Comparison of ENCODE assay signal across 38 mouse cellular contexts in genomic region chr5:25245806-25246472, GRCm38 (mm10). TPM values are rescaled to one million over a fixed set of nuclear protein-coding genes. Genes with fewer than 3 reads are reported as not detected.
DNase-seq lines count a peak whose midpoint lies in the region; ATAC-seq and TF ChIP-seq lines count a peak whose summit lies in the region.
"Had no signal": no experiment of that assay in that cellular context is flagged by ENCODE, and none has a peak within 500 bp of the region (broad histone marks: within the 10 kb centered on the region; RNA-seq: fewer than 3 reads in every experiment).

No protein-coding gene starts in this region.

- H3K4me1 ChIP-seq in kidney, adult 2 months (ENCODE audit: control insufficient read depth, insufficient read depth, low read length), result peaks cover 12% of the 10 kb centered on the region; the same call in 1 of the 2 replicates
- peaks cover 3% of the 10 kb centered on the region; the same call in 1 of the 2 replicates for H3K4me1 ChIP-seq in liver, postnatal 0 days (ENCODE audit: insufficient read depth)
- no peaks in the 10 kb centered on the region for H3K4me1 ChIP-seq in liver, embryonic 12.5 days
- H3K4me1 ChIP-seq: embryonic facial prominence, embryonic 10.5 days; embryonic facial prominence, embryonic 15.5 days; forebrain, embryonic 13.5 days; limb, embryonic 12.5 days; liver, embryonic 13.5 days; midbrain, embryonic 13.5 days; stomach, embryonic 15.5 days had no signal

- H3K27me3 ChIP-seq in kidney, adult 2 months (replicated peaks; ENCODE audit: control insufficient read depth, insufficient read depth, low read length), result no peaks in the 10 kb centered on the region
- no peaks in the 10 kb centered on the region for H3K27me3 ChIP-seq in liver, postnatal 0 days (ENCODE audit: insufficient read depth, low read length)
- H3K27me3 ChIP-seq in liver, embryonic 12.5 days (replicated peaks), result no peaks in the 10 kb centered on the region
- H3K27me3 ChIP-seq: embryonic facial prominence, embryonic 15.5 days; forebrain, embryonic 13.5 days; limb, embryonic 12.5 days; liver, embryonic 13.5 days; megakaryocyte, embryonic 14.5 days; midbrain, embryonic 13.5 days; stomach, embryonic 15.5 days had no signal

- peak; percentile 67 for DNase-seq in kidney, adult 2 months
- DNase-seq in kidney, postnatal 4 days, result no peak
- no peak for DNase-seq in liver, postnatal 0 days
- DNase-seq in NIH3T3 (ENCODE audit: low read depth), result peak; percentile 38
- DNase-seq in left cerebral cortex, postnatal 25 days (ENCODE audit: low spot score in 2 of 2), result no peak
- no peak for DNase-seq in embryo, embryonic 10.5 days (ENCODE audit: low spot score)
- DNase-seq: adrenal gland, postnatal 36 days; B cell, adult 2 months; cerebellum, adult 18-20 months; cerebellum, postnatal 10 days; gastrocnemius, postnatal 14 days; heart, adult 18-20 months; liver, embryonic 13.5 days; lung, embryonic 14.5 days; lung, postnatal 4 days had no signal

- 34% methylated on average over 10 of the region's 10 CpGs for WGBS in kidney, adult 2 months
- WGBS in liver, postnatal 0 days (ENCODE audit: insufficient replicate concordance), result 75% methylated on average over 10 of the region's 10 CpGs
- WGBS in liver, embryonic 12.5 days (ENCODE audit: insufficient replicate concordance), result 69% methylated on average over 10 of the region's 10 CpGs

- intact Hi-C loops in left cerebral cortex, postnatal 25 days (cut with DNase I), result no loop called here

- H3K9ac ChIP-seq in liver, postnatal 0 days (replicated peaks), result no peak overlapping the region
- no peak overlapping the region for H3K9ac ChIP-seq in liver, embryonic 12.5 days
- H3K9ac ChIP-seq: embryonic facial prominence, embryonic 15.5 days; forebrain, embryonic 13.5 days; hindbrain, embryonic 14.5 days; limb, embryonic 12.5 days; liver, embryonic 13.5 days; lung, embryonic 14.5 days; midbrain, embryonic 13.5 days; stomach, embryonic 15.5 days had no signal

- no peak overlapping the region for H3K4me3 ChIP-seq in kidney, adult 2 months (ENCODE audit: insufficient read depth, low read depth, low read length)
- no peak overlapping the region for H3K4me3 ChIP-seq in liver, postnatal 0 days (ENCODE audit: low read depth, low read length)
- H3K4me3 ChIP-seq in liver, embryonic 12.5 days, result no peak overlapping the region
- H3K4me3 ChIP-seq: embryonic facial prominence, embryonic 10.5 days; embryonic facial prominence, embryonic 15.5 days; forebrain, embryonic 13.5 days; limb, embryonic 12.5 days; liver, embryonic 13.5 days; megakaryocyte, embryonic 14.5 days; midbrain, embryonic 13.5 days; stomach, embryonic 15.5 days had no signal

- ATAC-seq in liver, postnatal 0 days, result no peak
- ATAC-seq in liver, embryonic 12.5 days, result no peak
- 0 out of 2 replicates have a peak, but pooled peaks have one; percentile 27 for ATAC-seq in granulocyte monocyte progenitor cell, adult 5-6 weeks (replicated peaks; ENCODE audit: poor library complexity, severe bottlenecking)
- ATAC-seq: activated CD4-positive, CD25-positive, alpha-beta regulatory T cell, adult 4 months; forebrain, embryonic 13.5 days; intestine, postnatal 0 days; midbrain, embryonic 13.5 days had no signal

- H3K27ac ChIP-seq in kidney, adult 2 months (ENCODE audit: insufficient read depth, low read depth, low read length), result peak overlapping the region; percentile 97
- H3K27ac ChIP-seq in liver, postnatal 0 days (ENCODE audit: low read depth), result peak overlapping the region; percentile 53
- no peak overlapping the region for H3K27ac ChIP-seq in liver, embryonic 12.5 days
- H3K27ac ChIP-seq: embryonic facial prominence, embryonic 10.5 days; embryonic facial prominence, embryonic 15.5 days; forebrain, embryonic 13.5 days; hindbrain, embryonic 14.5 days; limb, embryonic 12.5 days; liver, embryonic 13.5 days; midbrain, embryonic 13.5 days; stomach, embryonic 15.5 days had no signal

- TF ChIP-seq POLR2A in kidney, adult 2 months (IDR thresholded peaks at IDR 0.05; ENCODE audit: low read depth, low read length), result no peak

- no peak for TF ChIP-seq EP300 in liver, postnatal 0 days (IDR thresholded peaks at IDR 0.05; ENCODE audit: low read depth)

- H3K36me3 ChIP-seq in kidney, adult 2 months (ENCODE audit: control insufficient read depth, insufficient read depth, low read length), result peaks cover 9% of the 10 kb centered on the region
- H3K36me3 ChIP-seq in liver, postnatal 0 days (replicated peaks; ENCODE audit: insufficient read depth, low read length), result peaks cover 2% of the 10 kb centered on the region; the same call in 1 of the 2 replicates
- peaks cover 6% of the 10 kb centered on the region; the same call in 1 of the 2 replicates for H3K36me3 ChIP-seq in liver, embryonic 12.5 days
- H3K36me3 ChIP-seq: liver, embryonic 13.5 days had no signal

- no peaks in the 10 kb centered on the region for H3K9me3 ChIP-seq in liver, postnatal 0 days (ENCODE audit: low read length)
- H3K9me3 ChIP-seq in liver, embryonic 12.5 days (replicated peaks), result no peaks in the 10 kb centered on the region
- H3K9me3 ChIP-seq: embryonic facial prominence, embryonic 10.5 days; embryonic facial prominence, embryonic 15.5 days; forebrain, embryonic 13.5 days; limb, embryonic 12.5 days; liver, embryonic 13.5 days; megakaryocyte, embryonic 14.5 days; midbrain, embryonic 13.5 days; stomach, embryonic 15.5 days had no signal

- H3K4me2 ChIP-seq in liver, postnatal 0 days (ENCODE audit: low read depth, low read length), result no peak overlapping the region
- no peak overlapping the region for H3K4me2 ChIP-seq in liver, embryonic 12.5 days
- H3K4me2 ChIP-seq: embryonic facial prominence, embryonic 15.5 days; forebrain, embryonic 13.5 days; heart, embryonic 11.5 days; hindbrain, embryonic 14.5 days; limb, embryonic 12.5 days; liver, embryonic 13.5 days; lung, embryonic 14.5 days; midbrain, embryonic 13.5 days; stomach, embryonic 15.5 days had no signal

- TF ChIP-seq CTCF in kidney, adult 2 months (conservative IDR thresholded peaks at IDR 0.05; ENCODE audit: insufficient read depth, insufficient read length, low read depth, low read length), result no peak
- no peak for TF ChIP-seq CTCF in liver, postnatal 0 days (IDR thresholded peaks at IDR 0.05; ENCODE audit: low read depth)

RNA-seq across cellular contexts. Expression of gene E130116L18Rik, which starts 23.0 kb away (rescaled TPM):
- not detected in 2 replicates for polyA plus RNA-seq in kidney, adult 2 months (2012; rRNA removed)
- polyA plus RNA-seq in liver, postnatal 0 days (2015; fragmentation: Nextera tagmentation; extraction: Ambion mirVana), result not detected in 2 replicates
- 1.8 TPM in 1 of 2 replicates, not detected in the other for polyA plus RNA-seq in liver, embryonic 12.5 days (2016; fragmentation: Nextera tagmentation; extraction: Ambion mirVana)
- total RNA-seq in granulocyte monocyte progenitor cell, adult 5-6 weeks (2014; fragmentation: Nextera tagmentation), result not detected in 2 replicates
- total RNA-seq in granulocyte monocyte progenitor cell, adult 5-6 weeks (2017), result not detected in 2 replicates
- not detected for total RNA-seq in left cerebral cortex, postnatal 25 days (2021)
- total RNA-seq: adrenal gland, postnatal 36 days; gastrocnemius, postnatal 14 days; heart, adult 18-20 months; hematopoietic stem cell, adult 5-6 weeks; layer of hippocampus, postnatal 10 days; left cerebral cortex, adult 18-20 months; left cerebral cortex, postnatal 14 days; monocyte, adult 5-6 weeks had no signal
- polyA plus RNA-seq: activated CD4-positive, CD25-positive, alpha-beta regulatory T cell, adult 4 months; brain, embryonic 14.5 days; cortical plate, adult 2 months; embryonic facial prominence, embryonic 15.5 days; forebrain, embryonic 13.5 days; heart, embryonic 11.5 days; heart, postnatal 0 days; hindbrain, embryonic 14.5 days; limb, embryonic 12.5 days; liver, embryonic 13.5 days; lung, embryonic 14.5 days; midbrain, embryonic 13.5 days; neural tube, embryonic 14.5 days; small intestine, adult 2 months; stomach, embryonic 15.5 days had no signal

RNA-seq across cellular contexts. Expression of gene Galnt11, which starts 24.2 kb away (rescaled TPM):
- 387 and 392 TPM in 2 replicates for polyA plus RNA-seq in kidney, adult 2 months (2012; rRNA removed)
- polyA plus RNA-seq in liver, postnatal 0 days (2015; fragmentation: Nextera tagmentation; extraction: Ambion mirVana), result 11.8 and 12.3 TPM in 2 replicates
- 9.4 and 9.7 TPM in 2 replicates for polyA plus RNA-seq in liver, embryonic 12.5 days (2016; fragmentation: Nextera tagmentation; extraction: Ambion mirVana)
- total RNA-seq in granulocyte monocyte progenitor cell, adult 5-6 weeks (2014; fragmentation: Nextera tagmentation), result 33.2 and 36.8 TPM in 2 replicates
- 18.2 and 19.3 TPM in 2 replicates for total RNA-seq in granulocyte monocyte progenitor cell, adult 5-6 weeks (2017)
- total RNA-seq in left cerebral cortex, postnatal 25 days (2021), result 10 to 100 TPM; 48.7 to 50.1 TPM

Comparison
In these comparisons a context has a peak if more than half of its experiments do, and no peak if none do; other contexts are left out.
1. DNase-seq: peak in kidney, adult 2 months (single experiment) and NIH3T3 (single experiment); none in kidney, postnatal 4 days (0 of 2), liver, postnatal 0 days (single experiment), left cerebral cortex, postnatal 25 days (0 of 2) and embryo, embryonic 10.5 days (single experiment).
2. RNA of gene Galnt11, which starts 24.2 kb away (polyA plus RNA-seq): 387 to 392 TPM in kidney, adult 2 months; 11.8 to 12.3 TPM in liver, postnatal 0 days and 9.4 to 9.7 TPM in liver, embryonic 12.5 days; every median in the first group is over 10 times any median in the second.